Mouse (Mus musculus) kidney, adult 2 months (tissue): Measurements from ENCODE around the gene Eln. TPM values are rescaled to one million over a fixed set of nuclear protein-coding genes. Genes with fewer than 3 reads are reported as not detected.

Experiments used
- DNase-seq: peaks from one replicate; pipeline ENCODE4 v3.0.0; 2021
- H3K27ac ChIP-seq: fragments of 200-500 bp; 2 replicates; pipeline ENCODE4 v1.5.1; 2012; ENCODE audit warnings: low read depth, low read length, control low read depth, inconsistent platforms; ENCODE audit not compliant: insufficient read depth
- H3K27me3 ChIP-seq: fragments of 200-500 bp; replicated peaks from 2 replicates; pipeline ENCODE4 v1.6.1; 2012; ENCODE audit warnings: mild to moderate bottlenecking, moderate library complexity, low read length, inconsistent platforms; ENCODE audit not compliant: control insufficient read depth, insufficient read depth
- H3K36me3 ChIP-seq: fragments of 200-500 bp; 2 replicates; pipeline ENCODE4 v1.6.1; 2012; ENCODE audit warnings: mild to moderate bottlenecking, moderate library complexity, low read length, inconsistent platforms; ENCODE audit not compliant: control insufficient read depth, insufficient read depth
- H3K4me1 ChIP-seq: fragments of 200-500 bp; 2 replicates; pipeline ENCODE4 v1.6.1; 2011; ENCODE audit warnings: low read length; ENCODE audit not compliant: control insufficient read depth, insufficient read depth
- H3K4me3 ChIP-seq: fragments of 200-500 bp; 2 replicates; pipeline ENCODE4 v1.5.1; 2011; ENCODE audit warnings: mild to moderate bottlenecking, low read depth, low read length, control low read depth; ENCODE audit not compliant: insufficient read depth
- CTCF ChIP-seq: fragments of 200-500 bp; conservative IDR thresholded peaks from 2 replicates; pipeline ENCODE4 v1.5.1; 2011; ENCODE audit warnings: low read depth, mild to moderate bottlenecking, control low read depth, low read length, moderate library complexity, mixed read lengths; ENCODE audit not compliant: insufficient read depth, insufficient read length
- POLR2A ChIP-seq: fragments of 200-500 bp; IDR thresholded peaks from one replicate; pipeline ENCODE4 v1.6.1; 2011; ENCODE audit warnings: low read depth, low read length, control low read depth
- WGBS: fragments of 180-500 bp; shearing (Covaris S2); methylation state at CpG from one replicate; pipeline ENCODE4 v1.1.7; 2018; 5-methylcytosine and 5-hydroxymethylcytosine counted together
- polyA plus RNA-seq: library from polyadenylated mRNA; depleted of rRNA; stranded (reverse); fragments of >200 nt; gene quantifications from 2 replicates; pipeline ENCODE4 v1.2.3, GENCODE M21; 2012

Eln gene
- polyA plus RNA-seq, 1 experiment, result 23.6 TPM

DNA sequence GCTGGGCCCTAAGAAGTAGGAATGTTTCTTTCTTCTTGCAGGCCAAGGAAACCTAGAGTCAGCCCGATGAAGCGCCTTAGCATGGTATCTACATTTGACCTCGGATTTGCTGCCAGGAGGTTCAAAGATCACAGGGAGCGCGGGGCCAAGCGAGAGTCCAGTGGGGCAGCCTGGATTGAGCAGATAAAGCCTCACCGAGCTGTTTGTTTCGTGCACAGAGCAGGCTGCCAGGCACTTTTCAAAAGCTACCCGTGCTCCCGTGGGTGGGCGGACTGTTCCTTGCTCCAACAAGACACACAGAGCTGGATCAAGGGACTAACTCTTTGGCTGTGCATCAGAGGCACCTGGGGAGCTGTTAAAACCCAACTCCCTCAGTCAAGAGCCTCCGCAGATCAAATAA lies 3.1 kb downstream of the Eln start:
- no peak for TF ChIP-seq CTCF
- TF ChIP-seq POLR2A, result no peak
- Histone ChIP-seq H3K4me1 (peaks cover 6% of the 10 kb centered on the region; the same call in 1 of the 2 replicates), H3K4me3 (no peak overlapping the region), H3K27me3 (no peaks in the 10 kb centered on the region), H3K27ac (no peak overlapping the region), H3K36me3 (no peaks in the 10 kb centered on the region)
- 52% methylated on average over 12 of the region's 12 CpGs for WGBS
- DNase-seq, result peak; percentile 71

DNA sequence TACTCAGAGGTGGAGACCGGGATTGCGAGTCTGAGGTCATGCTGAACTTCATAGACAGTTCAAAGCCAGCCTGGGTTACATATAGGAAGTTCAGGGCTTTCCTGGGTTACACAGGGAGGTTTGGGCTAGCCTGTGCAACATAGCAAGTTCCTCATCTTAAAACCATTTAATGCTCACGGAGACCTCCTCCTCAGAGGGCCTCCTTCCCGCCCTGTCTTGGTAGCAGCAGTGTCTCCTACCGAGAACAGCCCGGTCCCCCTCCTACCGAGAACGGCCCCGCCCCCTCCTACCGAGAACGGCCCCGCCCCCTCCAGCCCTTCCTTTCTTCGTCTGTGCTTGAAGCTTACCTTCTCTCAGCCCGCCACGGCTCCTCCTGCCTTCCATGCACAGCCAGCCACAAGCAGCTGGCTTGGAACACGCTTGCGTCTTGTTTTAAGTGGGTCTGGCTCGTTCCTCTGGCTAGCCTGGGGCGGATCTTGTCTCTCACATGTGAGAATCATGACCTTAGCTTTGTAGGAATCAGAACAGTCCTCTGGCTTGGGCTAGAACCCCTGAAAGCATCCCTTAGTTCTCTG lies 4.8 kb downstream of the Eln start:
- peak; percentile 18 for DNase-seq
- 27% methylated on average over 19 of the region's 19 CpGs for WGBS
- no peaks in the 10 kb centered on the region for H3K27me3 ChIP-seq
- no peak overlapping the region for H3K27ac ChIP-seq
- H3K36me3 ChIP-seq, result no peaks in the 10 kb centered on the region
- 0 out of 2 replicates have a peak, but pooled peaks cover 3% of the 10 kb centered on the region for H3K4me1 ChIP-seq
- H3K4me3 ChIP-seq, result no peak overlapping the region
- TF ChIP-seq POLR2A (no peak), CTCF (no peak)

DNA sequence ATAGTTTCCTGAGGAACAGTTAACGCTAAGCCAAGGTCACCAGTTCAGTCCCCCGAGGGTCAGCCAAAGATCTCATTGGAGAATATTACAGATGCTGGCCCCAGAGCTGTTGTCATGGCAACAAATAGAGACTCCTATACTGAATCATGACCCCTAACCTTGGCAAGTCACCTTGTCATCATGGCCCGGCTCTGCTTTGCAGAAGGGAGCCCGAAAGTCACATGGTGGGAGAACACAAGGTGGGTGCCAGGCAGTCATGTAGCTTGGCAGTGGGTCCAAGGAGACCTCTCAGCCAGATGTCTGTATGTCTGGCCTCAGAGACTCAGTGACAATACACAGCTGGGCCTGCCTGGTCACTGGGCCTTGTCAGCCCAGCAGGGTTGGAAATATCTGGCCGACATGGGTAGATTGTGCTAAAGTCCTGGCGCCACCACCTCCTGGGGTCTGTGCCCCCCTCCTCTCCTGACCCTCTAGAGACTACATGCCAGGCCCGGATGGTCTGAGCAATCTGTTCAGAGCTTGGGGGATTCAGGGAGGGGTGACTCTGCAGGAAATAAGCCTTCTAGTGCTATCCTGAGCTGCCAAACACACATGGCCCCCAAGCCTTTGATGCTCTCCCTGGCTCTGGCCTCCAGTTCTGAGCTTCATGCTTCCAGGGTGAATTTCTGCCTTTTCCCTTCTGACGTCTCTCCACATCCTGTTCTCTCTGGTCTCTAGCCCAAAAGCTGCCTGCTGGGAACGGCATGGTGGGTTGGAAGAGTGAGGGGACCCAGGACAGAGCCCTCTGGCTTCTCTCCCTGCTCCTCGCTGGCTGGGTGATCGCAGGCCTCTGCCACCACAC lies 6.4 kb downstream of the Eln start:
- Histone ChIP-seq H3K27ac (0 out of 2 replicates have a peak overlapping the region, but pooled peaks have one; percentile 19), H3K4me3 (no peak overlapping the region), H3K4me1 (0 out of 2 replicates have a peak, but pooled peaks cover 3% of the 10 kb centered on the region), H3K36me3 (no peaks in the 10 kb centered on the region), H3K27me3 (no peaks in the 10 kb centered on the region)
- TF ChIP-seq POLR2A, result no peak
- no peak for TF ChIP-seq CTCF
- 60% methylated on average over 11 of the region's 11 CpGs for WGBS
- DNase-seq, result peak; percentile 28

DNA sequence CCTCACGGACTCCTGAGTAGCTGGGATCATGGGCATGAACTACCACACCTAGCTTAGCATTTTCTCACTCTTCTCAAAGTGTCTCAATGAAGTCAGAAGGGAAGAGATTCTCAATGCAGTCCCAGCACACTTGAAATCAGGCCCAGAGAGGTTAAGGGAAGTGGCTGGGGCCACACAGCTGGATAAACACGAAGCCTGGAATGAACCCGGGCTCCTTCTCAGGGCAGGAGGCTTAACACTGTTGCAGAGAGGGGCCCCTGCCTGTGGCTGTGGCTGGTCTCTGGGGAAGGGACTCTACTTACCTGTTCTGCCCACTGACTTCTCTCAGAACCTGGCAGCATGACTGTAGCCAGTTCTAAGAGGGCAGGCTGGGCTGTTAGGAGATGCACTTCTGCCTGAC lies 7.2 kb downstream of the Eln start:
- no peak overlapping the region for H3K4me3 ChIP-seq
- DNase-seq, result no peak
- no peaks in the 10 kb centered on the region for H3K36me3 ChIP-seq
- H3K27me3 ChIP-seq, result no peaks in the 10 kb centered on the region
- TF ChIP-seq POLR2A, result no peak
- TF ChIP-seq CTCF, result no peak
- no peak overlapping the region for H3K27ac ChIP-seq
- H3K4me1 ChIP-seq, result 0 out of 2 replicates have a peak, but pooled peaks cover 3% of the 10 kb centered on the region
- 65% methylated on average over 3 of the region's 3 CpGs for WGBS

DNA sequence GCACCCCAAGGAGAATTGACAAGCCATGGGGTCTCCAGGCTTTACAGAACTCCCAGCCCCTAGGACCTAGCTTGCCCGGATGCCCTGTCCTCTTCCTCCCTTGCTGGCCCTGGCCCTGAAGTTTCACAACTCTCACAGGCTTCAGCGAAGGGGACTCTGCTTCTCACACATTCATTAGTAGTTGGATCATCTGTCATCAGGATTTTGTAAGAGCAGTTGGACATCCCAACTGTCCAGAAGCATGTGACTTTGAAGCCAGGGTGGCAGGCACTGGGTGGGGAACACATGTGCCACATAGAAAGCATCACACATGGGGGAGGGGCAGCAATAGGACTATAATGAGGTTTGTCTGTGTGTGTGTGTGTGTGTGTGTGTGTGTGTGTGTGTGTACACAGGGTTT lies 12.2 kb downstream of the Eln start:
- WGBS, result 88% methylated on average over 2 of the region's 2 CpGs
- Histone ChIP-seq H3K36me3 (no peaks in the 10 kb centered on the region), H3K27ac (no peak overlapping the region), H3K27me3 (no peaks in the 10 kb centered on the region), H3K4me3 (no peak overlapping the region), H3K4me1 (no peaks in the 10 kb centered on the region)
- TF ChIP-seq POLR2A (no peak), CTCF (no peak)
- no peak for DNase-seq

DNA sequence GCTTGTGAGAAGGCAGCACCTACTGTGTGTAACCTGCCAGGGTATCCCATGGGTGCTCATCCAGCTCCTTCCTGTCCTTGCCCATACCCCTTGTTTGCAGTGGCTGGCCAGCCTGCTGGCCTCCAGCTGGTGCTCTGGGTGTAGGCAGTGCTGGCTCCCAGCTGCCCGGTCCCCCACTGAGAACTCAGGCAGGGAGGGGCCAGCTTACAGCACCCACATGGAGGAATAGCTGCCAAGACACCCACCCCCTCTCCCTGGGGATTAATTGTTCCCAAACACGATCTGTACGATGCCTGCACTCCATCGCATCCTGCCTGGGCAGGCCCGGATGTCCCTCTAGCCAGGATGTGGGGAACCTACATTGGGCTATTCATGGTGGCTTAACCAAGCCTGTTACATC lies 13.1 kb downstream of the Eln start:
- no peaks in the 10 kb centered on the region for H3K36me3 ChIP-seq
- H3K4me3 ChIP-seq, result no peak overlapping the region
- DNase-seq, result peak; percentile 12
- no peak overlapping the region for H3K27ac ChIP-seq
- H3K4me1 ChIP-seq, result no peaks in the 10 kb centered on the region
- no peak for TF ChIP-seq CTCF
- TF ChIP-seq POLR2A, result no peak
- no peaks in the 10 kb centered on the region for H3K27me3 ChIP-seq
- WGBS, result 60% methylated on average over 5 of the region's 5 CpGs

DNA sequence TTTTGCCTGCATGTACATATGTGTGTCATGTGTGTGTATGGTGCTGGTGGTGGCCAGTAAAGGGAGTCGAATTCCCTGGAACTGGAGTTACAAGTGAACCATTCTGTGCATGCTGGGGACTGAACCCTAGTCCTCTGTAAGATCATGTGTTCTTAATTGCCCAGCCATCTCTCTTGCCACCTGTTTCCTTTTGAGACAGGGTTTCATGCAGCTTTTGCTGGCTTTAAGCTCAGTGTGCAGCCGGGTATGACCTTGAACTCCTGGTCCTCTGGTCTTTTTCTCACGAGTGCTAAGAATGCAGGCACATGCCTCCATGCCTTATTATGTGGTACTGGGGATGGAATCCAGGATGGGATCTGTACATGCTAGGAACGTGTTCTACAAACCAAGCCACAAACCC lies 13.9 kb downstream of the Eln start:
- Histone ChIP-seq H3K36me3 (no peaks in the 10 kb centered on the region), H3K4me3 (no peak overlapping the region), H3K27ac (no peak overlapping the region), H3K27me3 (no peaks in the 10 kb centered on the region), H3K4me1 (no peaks in the 10 kb centered on the region)
- WGBS, result 64% methylated on average over 4 of the region's 4 CpGs
- TF ChIP-seq POLR2A (no peak), CTCF (no peak)
- DNase-seq, result no peak

DNA sequence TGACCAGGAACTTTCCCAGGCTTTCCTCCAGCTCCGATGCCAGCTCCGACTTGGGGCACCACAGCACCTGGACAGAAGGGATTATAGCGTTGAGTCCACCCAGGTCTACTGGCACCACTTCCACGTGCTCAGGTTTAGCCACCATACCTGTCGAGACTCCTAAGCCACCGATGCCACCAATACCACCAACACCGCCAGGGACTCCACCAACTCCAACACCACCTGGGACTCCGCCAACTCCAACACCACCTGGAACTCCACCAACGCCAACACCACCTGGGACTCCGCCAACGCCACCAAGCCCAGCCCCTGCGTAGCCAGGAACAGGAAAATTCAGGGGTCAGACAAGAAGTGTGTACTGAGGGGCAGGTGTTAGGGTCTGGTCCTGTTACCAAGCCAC lies 18.0 kb downstream of the Eln start:
- Histone ChIP-seq H3K27me3 (no peaks in the 10 kb centered on the region), H3K4me1 (no peaks in the 10 kb centered on the region), H3K4me3 (no peak overlapping the region), H3K27ac (no peak overlapping the region), H3K36me3 (no peaks in the 10 kb centered on the region)
- WGBS, result 96% methylated on average over 12 of the region's 12 CpGs
- TF ChIP-seq CTCF (no peak), POLR2A (no peak)
- DNase-seq, result no peak
